Mouse (Mus musculus) cerebellum, adult 11 months (tissue): Measurements from ENCODE around the gene Actl6b.
A peak's percentile ranks its signal among the peaks of the same experiment; 100 is the strongest.

Experiments
- DNase-seq: peaks from one replicate; pipeline ENCODE4 v3.0.0; 2022

Actl6b gene

GRCm38 (mm10) chr5:137529221-137529995, 23.9 kb upstream of the Actl6b start:
- no peak for DNase-seq

- no peak for DNase-seq
Measured at GRCm38 (mm10) chr5:137530075-137530474, 23.2 kb upstream of the Actl6b start.

- DNase-seq, result no peak
Measured at GRCm38 (mm10) chr5:137530588-137531413, 22.5 kb upstream of the Actl6b start.

GRCm38 (mm10) chr5:137531414-137532130, 21.7 kb upstream of the Actl6b start:
- DNase-seq, result peak; percentile 74

GRCm38 (mm10) chr5:137532131-137532807, 21.0 kb upstream of the Actl6b start:
- no peak for DNase-seq

GRCm38 (mm10) chr5:137532808-137533116, 20.6 kb upstream of the Actl6b start:
- no peak for DNase-seq

- DNase-seq, result peak; percentile 98
Measured at GRCm38 (mm10) chr5:137533117-137533827, 20.0 kb upstream of the Actl6b start, which contains the start of the genes Epo and Gnb2. Gene Epo, minus strand, starts transcription at chr5:137533242. Gene Gnb2, minus strand, starts transcription at chr5:137533510.

GRCm38 (mm10) chr5:137534762-137535161, 18.6 kb upstream of the Actl6b start:
- DNase-seq, result peak; percentile 18

- peak; percentile 2 for DNase-seq
Measured at GRCm38 (mm10) chr5:137535318-137535717, 18.0 kb upstream of the Actl6b start.

GRCm38 (mm10) chr5:137537461-137537860, 15.9 kb upstream of the Actl6b start:
- DNase-seq, result no peak

GRCm38 (mm10) chr5:137539291-137539801, 14.0 kb upstream of the Actl6b start:
- peak; percentile 77 for DNase-seq

GRCm38 (mm10) chr5:137540991-137541390, 12.3 kb upstream of the Actl6b start:
- DNase-seq, result no peak

- DNase-seq, result peak; percentile 73
Measured at GRCm38 (mm10) chr5:137541768-137542540, 11.4 kb upstream of the Actl6b start.

- no peak for DNase-seq
Measured at GRCm38 (mm10) chr5:137544926-137545325, 8.4 kb upstream of the Actl6b start.

GRCm38 (mm10) chr5:137545596-137545995, 7.7 kb upstream of the Actl6b start:
- no peak for DNase-seq

GRCm38 (mm10) chr5:137549840-137550239, 3.5 kb upstream of the Actl6b start:
- DNase-seq, result no peak

- no peak for DNase-seq
Measured at GRCm38 (mm10) chr5:137551119-137551518, 2.2 kb upstream of the Actl6b start.

- no peak for DNase-seq
Measured at GRCm38 (mm10) chr5:137553000-137553399, 317 bp upstream of the Actl6b start.

GRCm38 (mm10) chr5:137553898-137554297, 581 bp downstream of the Actl6b start:
- no peak for DNase-seq

GRCm38 (mm10) chr5:137561556-137561955, 8.2 kb downstream of the Actl6b start:
- DNase-seq, result no peak

- no peak for DNase-seq
Measured at GRCm38 (mm10) chr5:137562965-137563364, 9.6 kb downstream of the Actl6b start.
